Mouse (Mus musculus) mouse embryonic stem cell (cell line): ENCODE measurements around the gene Igsf8.

Source experiments
- in situ Hi-C, 2 experiments: fragments of 300-500 bp; cut with MboI; formaldehyde crosslinking; loops; 1 replicate in 1 of 2; 3 replicates in 1 of 2; pipeline ENCODE4 v1.14.3; 2019 to 2020; ENCODE audit warnings: low sequenced_read_pairs in 2 of 2, low pct_unique_long_range_greater_than_20kb in 1 of 2, mixed read lengths in 1 of 2; ENCODE audit not compliant: unreplicated experiment in 1 of 2

Gene Igsf8

GRCm38 (mm10) chr1:172311921-172312767 lies 50.7 kb downstream of the Igsf8 start:
- in situ Hi-C loops: loop anchor here (10.0 to 25.0 kb wide), 2 partner anchors 267 to 275 kb away; partner anchors contain the start of gene Vangl2 (in 1 of the 2)

GRCm38 (mm10) chr1:172312768-172313561 lies 51.5 kb downstream of the Igsf8 start:
- in situ Hi-C loops: loop anchor here (10.0 to 25.0 kb wide), 2 partner anchors 268 to 276 kb away; partner anchors contain the start of gene Vangl2 (in 1 of the 2)

- in situ Hi-C loops: loop anchor here (10.0 to 25.0 kb wide), 2 partner anchors 269 to 277 kb away; partner anchors contain the start of gene Vangl2 (in 1 of the 2)
Observed at GRCm38 (mm10) chr1:172313613-172314411, 52.4 kb downstream of the Igsf8 start.

- in situ Hi-C loops: loop anchor here (10.0 to 25.0 kb wide), 2 partner anchors 270 to 278 kb away; partner anchors contain the start of gene Vangl2 (in 1 of the 2)
Observed at GRCm38 (mm10) chr1:172314911-172315310, 53.5 kb downstream of the Igsf8 start.

- in situ Hi-C loops: loop anchor here (10.0 to 25.0 kb wide), 2 partner anchors 273 to 280 kb away; partner anchors contain the start of gene Vangl2 (in 1 of the 2)
Observed at GRCm38 (mm10) chr1:172317431-172317830, 56.0 kb downstream of the Igsf8 start.

- in situ Hi-C loops: loop anchor here (10.0 to 25.0 kb wide), 2 partner anchors 273 to 281 kb away; partner anchors contain the start of gene Vangl2 (in 1 of the 2)
Observed at GRCm38 (mm10) chr1:172317946-172318345, 56.5 kb downstream of the Igsf8 start.

GRCm38 (mm10) chr1:172318424-172319035 lies 57.1 kb downstream of the Igsf8 start:
- in situ Hi-C loops: loop anchor here (10.0 to 25.0 kb wide), 2 partner anchors 274 to 281 kb away; partner anchors contain the start of gene Vangl2 (in 1 of the 2)

- in situ Hi-C loops: loop anchor here (10.0 to 25.0 kb wide), 2 partner anchors 275 to 282 kb away; partner anchors contain the start of gene Vangl2 (in 1 of the 2)
Observed at GRCm38 (mm10) chr1:172319346-172319745, 57.9 kb downstream of the Igsf8 start.

GRCm38 (mm10) chr1:172319921-172320411 lies 58.5 kb downstream of the Igsf8 start:
- in situ Hi-C loops: loop anchor here (10.0 to 25.0 kb wide), 2 partner anchors 275 to 283 kb away; partner anchors contain the start of gene Vangl2 (in 1 of the 2)

- in situ Hi-C loops: loop anchor here in 1 of 2 experiments (25.0 kb wide), 1 partner anchor 285 kb away; the partner anchor contains the start of gene Vangl2
Observed at GRCm38 (mm10) chr1:172322725-172323124, 61.3 kb downstream of the Igsf8 start.

- in situ Hi-C loops: loop anchor here in 1 of 2 experiments (25.0 kb wide), 1 partner anchor 286 kb away; the partner anchor contains the start of gene Vangl2
Observed at GRCm38 (mm10) chr1:172323298-172323697, 61.9 kb downstream of the Igsf8 start.

GRCm38 (mm10) chr1:172323801-172324359 lies 62.4 kb downstream of the Igsf8 start:
- in situ Hi-C loops: loop anchor here in 1 of 2 experiments (25.0 kb wide), 1 partner anchor 287 kb away; the partner anchor contains the start of gene Vangl2

- in situ Hi-C loops: loop anchor here in 1 of 2 experiments (25.0 kb wide), 1 partner anchor 287 kb away; the partner anchor contains the start of gene Vangl2
Observed at GRCm38 (mm10) chr1:172324725-172325124, 63.3 kb downstream of the Igsf8 start.

- in situ Hi-C loops: no loop called here
Observed at GRCm38 (mm10) chr1:172325680-172326535, 64.5 kb downstream of the Igsf8 start.

GRCm38 (mm10) chr1:172326684-172327083 lies 65.2 kb downstream of the Igsf8 start:
- in situ Hi-C loops: no loop called here
